Mouse (Mus musculus) intestine, postnatal 0 days (tissue): ENCODE data around the gene Pkp3. TPM values are rescaled to one million over a fixed set of nuclear protein-coding genes. Genes with fewer than 3 reads are reported as not detected.
A peak's percentile ranks its signal among the peaks of the same experiment; 100 is the strongest.

Experiments
- ATAC-seq: fragments of 200-750 bp; cut with Nextera tagmentation; 2 replicates; pipeline ENCODE4 v1.8.0; 2017; ENCODE audit warnings: mild to moderate bottlenecking, moderate TSS enrichment, moderate library complexity
- H3K27ac ChIP-seq: fragments of 300-500 bp; sonication (generic); 2 replicates; pipeline ENCODE4 v1.5.1; 2014; ENCODE audit warnings: mild to moderate bottlenecking, low read depth, low read length, moderate library complexity
- H3K27me3 ChIP-seq: fragments of 300-500 bp; sonication (generic); replicated peaks from 2 replicates; pipeline ENCODE4 v1.6.1; 2014; ENCODE audit warnings: low read length, mixed read lengths; ENCODE audit not compliant: control insufficient read depth, insufficient read depth
- H3K36me3 ChIP-seq: fragments of 300-500 bp; sonication (generic); 2 replicates; pipeline ENCODE4 v1.6.1; 2014; ENCODE audit warnings: mild to moderate bottlenecking, moderate library complexity; ENCODE audit not compliant: control insufficient read depth, insufficient read depth
- H3K4me1 ChIP-seq: fragments of 300-500 bp; sonication (generic); replicated peaks from 2 replicates; pipeline ENCODE4 v1.6.1; 2014; ENCODE audit warnings: antibody characterized with exemption, low read length, mixed read lengths; ENCODE audit not compliant: control insufficient read depth, insufficient read depth
- H3K4me2 ChIP-seq: fragments of 300-500 bp; sonication (generic); replicated peaks from 2 replicates; pipeline ENCODE4 v1.6.1; 2014; ENCODE audit warnings: low read depth, mild to moderate bottlenecking, moderate library complexity
- H3K4me3 ChIP-seq: fragments of 300-500 bp; sonication (generic); 2 replicates; pipeline ENCODE4 v1.5.1; 2014; ENCODE audit warnings: low read depth, low read length
- H3K9ac ChIP-seq: fragments of 300-500 bp; sonication (generic); 2 replicates; pipeline ENCODE4 v1.6.1; 2014; ENCODE audit warnings: mild to moderate bottlenecking, low read depth, low read length
- H3K9me3 ChIP-seq: fragments of 300-500 bp; sonication (generic); 2 replicates; pipeline ENCODE4 v1.6.1; 2016; ENCODE audit warnings: mixed run types; ENCODE audit not compliant: control insufficient read depth
- CTCF ChIP-seq: sonication (generic); IDR thresholded peaks from 2 replicates; pipeline ENCODE4 v1.5.1; 2016; ENCODE audit warnings: low read depth, mild to moderate bottlenecking, control low read depth, antibody characterized with exemption, moderate library complexity
- WGBS: fragments of 180-500 bp; shearing (Covaris S2); extraction: QIAGEN DNeasy Blood & Tissue Kit; methylation state at CpG from one replicate; pipeline ENCODE4 v1.1.7; 2014; 5-methylcytosine and 5-hydroxymethylcytosine counted together
- polyA plus RNA-seq: library from polyadenylated mRNA; unstranded; fragments of >200 nt; fragmentation: Nextera tagmentation; extraction: Ambion mirVana; gene quantifications from 2 replicates; pipeline ENCODE4 v1.2.1, GENCODE M21; 2015

Gene Pkp3
- polyA plus RNA-seq, 1 experiment from 2014 or later: 35.3 TPM

GRCm38 (mm10) chr7:141047581-141048225 is 30.3 kb upstream of the Pkp3 start:
- no peak for TF ChIP-seq CTCF
- Histone ChIP-seq H3K4me2 (peak overlapping the region; percentile 75), H3K9ac (peak overlapping the region; percentile 34; the same call in 1 of the 2 replicates), H3K4me1 (0 out of 2 replicates have a peak, but pooled peaks cover 4% of the 10 kb centered on the region), H3K4me3 (peak overlapping the region; percentile 23), H3K36me3 (no peaks in the 10 kb centered on the region), H3K27ac (peak overlapping the region; percentile 88), H3K9me3 (no peaks in the 10 kb centered on the region), H3K27me3 (no peaks in the 10 kb centered on the region)
- ATAC-seq: peak; percentile 78
- 11% methylated on average over 14 of the region's 19 CpGs for WGBS

DNA sequence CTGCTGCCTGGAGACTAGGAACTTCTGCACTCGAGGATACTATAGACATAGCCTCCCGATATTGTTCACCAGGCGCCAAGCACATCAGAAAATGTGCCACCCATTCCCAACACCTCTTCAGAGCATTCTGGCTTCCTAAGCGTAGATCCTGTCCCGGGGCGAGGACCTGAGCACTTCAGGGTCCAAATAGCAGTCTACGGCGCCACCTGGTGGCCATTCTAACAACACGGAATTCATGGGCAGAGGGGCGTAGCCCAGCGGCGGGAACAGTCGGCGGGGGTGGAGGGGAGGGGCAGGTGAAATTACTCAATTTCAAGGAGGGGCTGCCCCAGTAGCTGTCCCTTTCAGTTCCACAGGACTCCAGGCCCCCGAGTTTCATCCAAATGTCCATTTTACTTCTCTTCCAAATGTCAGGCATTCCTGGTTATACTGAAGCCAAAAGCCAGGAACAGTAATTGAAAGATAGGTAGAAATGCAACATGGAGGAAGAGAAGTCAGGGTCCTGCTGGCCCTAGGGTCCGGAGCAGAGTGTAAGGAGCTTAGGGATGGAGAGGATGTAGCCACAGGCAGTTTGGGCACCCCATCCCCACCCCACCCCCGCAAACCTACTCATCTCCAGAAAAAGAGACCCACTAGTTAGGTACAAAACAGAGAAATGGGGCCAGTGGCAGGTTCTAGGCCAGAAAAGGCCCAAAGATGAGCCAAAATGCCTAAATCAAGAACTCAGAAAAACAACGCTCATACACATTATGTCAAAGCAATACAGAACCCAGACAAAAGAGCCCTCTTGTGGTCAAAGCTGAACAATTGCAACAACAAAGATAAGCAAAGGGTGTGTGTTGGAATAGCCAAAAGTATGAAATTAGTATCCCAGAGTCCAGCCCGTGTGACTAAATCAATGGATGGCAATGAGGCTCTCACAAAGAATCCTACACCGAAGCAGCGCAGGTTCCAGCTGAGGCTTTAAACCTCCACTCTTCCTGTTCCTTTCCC is 29.5 kb upstream of the Pkp3 start:
- ATAC-seq: peak; percentile 85

GRCm38 (mm10) chr7:141049326-141049725 is 28.7 kb upstream of the Pkp3 start:
- Histone ChIP-seq H3K4me3 (no peak overlapping the region), H3K9ac (no peak overlapping the region), H3K4me1 (0 out of 2 replicates have a peak, but pooled peaks cover 4% of the 10 kb centered on the region), H3K9me3 (no peaks in the 10 kb centered on the region), H3K27ac (no peak overlapping the region), H3K36me3 (no peaks in the 10 kb centered on the region), H3K4me2 (no peak overlapping the region), H3K27me3 (no peaks in the 10 kb centered on the region)
- ATAC-seq: no peak
- 72% methylated on average over 2 of the region's 2 CpGs for WGBS
- no peak for TF ChIP-seq CTCF

More for the DNA sequence above, 29.5 kb upstream of the Pkp3 start:
- Histone ChIP-seq H3K9ac (peak overlapping the region; percentile 34; the same call in 1 of the 2 replicates), H3K27me3 (no peaks in the 10 kb centered on the region), H3K4me3 (peak overlapping the region; percentile 23), H3K4me1 (0 out of 2 replicates have a peak, but pooled peaks cover 4% of the 10 kb centered on the region), H3K9me3 (no peaks in the 10 kb centered on the region), H3K27ac (peak overlapping the region; percentile 88), H3K4me2 (peak overlapping the region; percentile 75), H3K36me3 (no peaks in the 10 kb centered on the region)
- TF ChIP-seq CTCF: peak; percentile 91
- WGBS: 7% methylated on average over 21 of the region's 21 CpGs

GRCm38 (mm10) chr7:141051060-141051685 is 26.8 kb upstream of the Pkp3 start:
- ATAC-seq: no peak
- Histone ChIP-seq H3K27ac (no peak overlapping the region), H3K4me3 (no peak overlapping the region), H3K36me3 (no peaks in the 10 kb centered on the region), H3K9ac (no peak overlapping the region), H3K4me2 (no peak overlapping the region), H3K9me3 (no peaks in the 10 kb centered on the region), H3K27me3 (no peaks in the 10 kb centered on the region), H3K4me1 (0 out of 2 replicates have a peak, but pooled peaks cover 4% of the 10 kb centered on the region)
- TF ChIP-seq CTCF: no peak
- 67% methylated on average over 17 of the region's 17 CpGs for WGBS

DNA sequence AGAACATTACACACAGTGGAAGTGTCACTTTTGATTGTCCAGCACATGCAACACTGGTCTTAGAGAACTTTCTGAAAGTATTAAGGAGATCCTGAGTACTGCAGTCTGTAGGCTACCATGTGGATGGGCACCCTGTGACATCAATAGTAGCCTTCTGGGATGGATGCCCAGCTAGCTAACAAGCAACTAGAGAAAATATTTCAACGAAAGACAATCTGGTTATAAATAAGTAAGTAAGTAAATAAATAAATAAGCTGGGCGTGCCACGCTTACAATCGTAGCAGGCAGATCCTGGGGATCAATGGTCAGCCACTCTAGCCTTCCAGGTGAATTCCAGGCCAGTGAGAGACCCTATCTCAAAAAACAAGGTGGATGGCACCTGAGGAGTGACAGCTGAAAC is 26.0 kb upstream of the Pkp3 start:
- Histone ChIP-seq H3K36me3 (no peaks in the 10 kb centered on the region), H3K9me3 (no peaks in the 10 kb centered on the region), H3K4me1 (0 out of 2 replicates have a peak, but pooled peaks cover 4% of the 10 kb centered on the region), H3K4me2 (no peak overlapping the region), H3K27me3 (no peaks in the 10 kb centered on the region), H3K9ac (no peak overlapping the region), H3K4me3 (no peak overlapping the region), H3K27ac (no peak overlapping the region)
- ATAC-seq: no peak
- WGBS: 76% methylated on average over 4 of the region's 4 CpGs
- TF ChIP-seq CTCF: no peak
